Mouse (Mus musculus): Measurements from ENCODE around the gene Psmg4. TPM values are rescaled to one million over a fixed set of nuclear protein-coding genes. Genes with fewer than 3 reads are reported as not detected.

Gene Psmg4
- polyA plus RNA-seq, 1 experiment = 29.2 TPM

- no peaks in the 10 kb centered on the region for H3K4me1 ChIP-seq (ENCODE audit: control insufficient read depth, insufficient read depth, low read length)
- H3K4me3 ChIP-seq (ENCODE audit: low read depth, low read length) = no peak overlapping the region
- H3K27me3 ChIP-seq (ENCODE audit: control insufficient read depth, insufficient read depth, low read length, poor library complexity, severe bottlenecking) = no peaks in the 10 kb centered on the region
- no peak for TF ChIP-seq POLR2A (IDR thresholded peaks at IDR 0.05; ENCODE audit: insufficient read depth, low read length)
- no peak for TF ChIP-seq CTCF (IDR thresholded peaks at IDR 0.05; ENCODE audit: low read depth, low read length)
- TF ChIP-seq EP300 (IDR thresholded peaks at IDR 0.05; ENCODE audit: insufficient read depth, low read depth, low read length) = no peak
- no peaks in the 10 kb centered on the region for H3K9me3 ChIP-seq (replicated peaks; ENCODE audit: control insufficient read depth, insufficient read depth, low read length, poor library complexity, severe bottlenecking)
- peaks cover 26% of the 10 kb centered on the region for H3K36me3 ChIP-seq (ENCODE audit: control insufficient read depth, insufficient read depth, low read length, poor library complexity, severe bottlenecking)
- no peak overlapping the region for H3K9ac ChIP-seq (ENCODE audit: low read depth, poor library complexity, severe bottlenecking)
- no peak overlapping the region for H3K27ac ChIP-seq (ENCODE audit: insufficient read depth, low read length)
Observed at GRCm38 (mm10) chr13:34120536-34120935, 42.2 kb upstream of the Psmg4 start.

- no peaks in the 10 kb centered on the region for H3K27me3 ChIP-seq (ENCODE audit: control insufficient read depth, insufficient read depth, low read length, poor library complexity, severe bottlenecking)
- TF ChIP-seq CTCF (IDR thresholded peaks at IDR 0.05; ENCODE audit: low read depth, low read length) (no peak), EP300 (IDR thresholded peaks at IDR 0.05; ENCODE audit: insufficient read depth, low read depth, low read length) (no peak), POLR2A (IDR thresholded peaks at IDR 0.05; ENCODE audit: insufficient read depth, low read length) (no peak)
- peaks cover 2% of the 10 kb centered on the region for H3K4me1 ChIP-seq (ENCODE audit: control insufficient read depth, insufficient read depth, low read length)
- no peak overlapping the region for H3K27ac ChIP-seq (ENCODE audit: insufficient read depth, low read length)
- peaks cover 39% of the 10 kb centered on the region for H3K36me3 ChIP-seq (ENCODE audit: control insufficient read depth, insufficient read depth, low read length, poor library complexity, severe bottlenecking)
- no peak overlapping the region for H3K4me3 ChIP-seq (ENCODE audit: low read depth, low read length)
- H3K9ac ChIP-seq (ENCODE audit: low read depth, poor library complexity, severe bottlenecking) = no peak overlapping the region
- no peaks in the 10 kb centered on the region for H3K9me3 ChIP-seq (replicated peaks; ENCODE audit: control insufficient read depth, insufficient read depth, low read length, poor library complexity, severe bottlenecking)
Observed at GRCm38 (mm10) chr13:34125711-34126110, 37.1 kb upstream of the Psmg4 start.

DNA sequence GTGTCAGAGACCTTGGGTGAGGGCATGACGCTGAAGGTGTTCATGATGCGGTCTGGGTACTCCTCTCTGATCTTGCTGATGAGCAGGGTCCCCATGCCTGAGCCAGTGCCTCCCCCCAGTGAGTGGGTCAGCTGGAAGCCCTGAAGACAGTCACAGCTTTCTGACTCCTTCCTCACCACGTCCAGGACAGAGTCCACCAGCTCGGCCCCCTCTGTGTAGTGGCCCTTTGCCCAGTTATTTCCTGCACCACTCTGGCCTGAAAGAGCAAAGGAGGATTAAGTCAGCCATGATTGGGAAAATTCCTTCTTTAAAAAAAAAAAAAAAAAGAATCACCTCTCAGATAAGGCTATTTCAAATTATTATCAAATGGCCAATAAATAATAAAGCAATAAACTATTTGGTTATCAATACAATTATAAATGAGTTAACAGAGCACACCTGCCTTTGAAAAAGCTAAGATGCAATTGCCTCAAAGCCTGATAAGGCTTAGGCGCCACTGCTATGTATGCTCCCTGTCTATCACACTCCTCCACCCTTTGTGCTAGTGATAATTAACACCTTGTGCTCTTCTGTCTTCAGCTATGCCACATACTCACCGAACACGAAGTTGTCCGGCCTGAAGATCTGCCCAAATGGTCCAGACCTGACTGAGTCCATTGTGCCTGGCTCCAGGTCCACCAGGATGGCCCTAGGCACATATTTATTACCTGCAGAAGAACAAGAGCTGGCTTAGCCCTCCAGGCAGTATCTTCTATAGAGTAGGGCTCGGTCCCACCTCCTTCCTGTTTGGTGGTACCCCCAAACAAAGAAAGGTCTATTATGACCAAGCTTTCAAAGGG lies 34.3 kb upstream of the Psmg4 start:
- 0 out of 2 replicates have a peak overlapping the region, but pooled peaks have one; percentile 25 for H3K27ac ChIP-seq (ENCODE audit: insufficient read depth, low read length)
- H3K9me3 ChIP-seq (replicated peaks; ENCODE audit: control insufficient read depth, insufficient read depth, low read length, poor library complexity, severe bottlenecking) = no peaks in the 10 kb centered on the region
- H3K9ac ChIP-seq (ENCODE audit: low read depth, poor library complexity, severe bottlenecking) = 0 out of 2 replicates have a peak overlapping the region, but pooled peaks have one; percentile 24
- TF ChIP-seq CTCF (IDR thresholded peaks at IDR 0.05; ENCODE audit: low read depth, low read length) = no peak
- no peak for TF ChIP-seq POLR2A (IDR thresholded peaks at IDR 0.05; ENCODE audit: insufficient read depth, low read length)
- no peak for TF ChIP-seq EP300 (IDR thresholded peaks at IDR 0.05; ENCODE audit: insufficient read depth, low read depth, low read length)
- H3K27me3 ChIP-seq (ENCODE audit: control insufficient read depth, insufficient read depth, low read length, poor library complexity, severe bottlenecking) = no peaks in the 10 kb centered on the region
- H3K36me3 ChIP-seq (ENCODE audit: control insufficient read depth, insufficient read depth, low read length, poor library complexity, severe bottlenecking) = peaks cover 32% of the 10 kb centered on the region
- peaks cover 2% of the 10 kb centered on the region for H3K4me1 ChIP-seq (ENCODE audit: control insufficient read depth, insufficient read depth, low read length)
- H3K4me3 ChIP-seq (ENCODE audit: low read depth, low read length) = no peak overlapping the region

DNA sequence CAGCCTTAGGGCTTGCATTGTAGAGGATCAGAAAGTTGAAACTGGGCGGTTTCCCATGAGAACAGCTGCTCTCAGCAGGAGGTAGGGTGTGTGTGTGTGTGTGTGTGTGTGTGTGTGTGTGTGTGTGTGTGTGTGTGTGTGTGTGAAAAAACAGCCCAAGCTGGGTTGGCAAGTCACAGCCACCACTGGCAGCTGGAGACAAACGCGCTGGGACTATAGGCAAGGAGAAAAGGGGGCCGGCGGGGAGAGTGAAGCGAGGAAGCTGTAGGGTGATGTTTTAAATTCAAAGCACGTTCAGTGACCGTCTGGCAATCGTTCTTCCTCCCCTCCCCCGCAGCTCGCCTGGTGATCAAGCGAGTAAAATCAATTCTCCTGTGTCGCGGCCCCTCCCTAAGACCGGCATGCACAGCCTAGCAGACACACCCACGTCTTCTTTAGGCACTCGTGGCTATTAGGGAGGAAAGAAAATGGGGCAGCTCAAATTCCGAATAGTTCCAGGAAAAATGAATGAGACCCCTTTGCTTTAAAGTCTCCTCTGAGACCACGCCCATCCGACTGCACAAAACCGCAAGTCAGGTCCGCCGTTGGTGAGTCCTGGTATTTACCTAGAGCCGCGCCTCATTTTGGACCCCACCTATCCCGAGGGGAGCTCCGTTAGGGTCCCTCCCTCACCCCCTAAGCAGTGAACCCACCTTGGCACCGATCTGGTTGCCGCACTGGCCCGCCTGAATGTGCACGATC lies 33.1 kb upstream of the Psmg4 start:
- peaks cover 2% of the 10 kb centered on the region for H3K4me1 ChIP-seq (ENCODE audit: control insufficient read depth, insufficient read depth, low read length)

DNA sequence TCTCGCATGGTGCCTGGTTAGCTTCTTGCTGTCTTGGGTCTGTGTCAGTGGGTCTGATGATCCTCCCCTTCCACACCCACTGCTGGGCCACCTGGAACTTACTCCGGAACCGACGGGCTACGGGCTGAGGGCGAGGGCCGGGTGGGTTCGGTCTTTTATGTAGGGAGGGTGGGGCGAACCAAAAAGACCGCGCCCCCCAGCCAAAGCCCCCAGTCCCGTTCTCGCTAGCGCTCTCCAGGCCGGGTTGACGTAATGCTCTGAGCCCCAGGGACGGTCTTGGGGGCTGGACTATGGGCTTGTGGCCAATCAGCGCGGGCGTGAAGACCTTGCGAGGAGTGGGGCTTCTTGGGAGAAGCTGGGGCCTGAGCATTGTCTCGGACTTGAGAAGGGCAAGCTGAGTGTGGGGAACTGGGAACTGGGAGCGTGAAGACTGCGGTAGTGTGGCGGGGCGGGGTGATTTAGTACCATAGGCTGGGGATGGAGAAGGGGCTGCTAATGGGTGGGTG lies 32.5 kb upstream of the Psmg4 start, which contains the start of gene Tubb2b:
Gene Tubb2b (minus strand): TSS at position 241 of the 506 bp plus-strand sequence.
- H3K4me1 ChIP-seq (ENCODE audit: control insufficient read depth, insufficient read depth, low read length) = peaks cover 2% of the 10 kb centered on the region

More for the DNA sequence above, 33.1 kb upstream of the Psmg4 start:
- TF ChIP-seq POLR2A (IDR thresholded peaks at IDR 0.05; ENCODE audit: insufficient read depth, low read length) = peak; percentile 15
- no peak for TF ChIP-seq CTCF (IDR thresholded peaks at IDR 0.05; ENCODE audit: low read depth, low read length)
- TF ChIP-seq EP300 (IDR thresholded peaks at IDR 0.05; ENCODE audit: insufficient read depth, low read depth, low read length) = peak; percentile 55
- Histone ChIP-seq H3K4me3 (ENCODE audit: low read depth, low read length) (peak overlapping the region; percentile 77), H3K27me3 (ENCODE audit: control insufficient read depth, insufficient read depth, low read length, poor library complexity, severe bottlenecking) (no peaks in the 10 kb centered on the region), H3K9me3 (replicated peaks; ENCODE audit: control insufficient read depth, insufficient read depth, low read length, poor library complexity, severe bottlenecking) (no peaks in the 10 kb centered on the region), H3K27ac (ENCODE audit: insufficient read depth, low read length) (peak overlapping the region; percentile 79), H3K36me3 (ENCODE audit: control insufficient read depth, insufficient read depth, low read length, poor library complexity, severe bottlenecking) (peaks cover 22% of the 10 kb centered on the region), H3K9ac (ENCODE audit: low read depth, poor library complexity, severe bottlenecking) (peak overlapping the region; percentile 24)

More for the DNA sequence above, 32.5 kb upstream of the Psmg4 start, which contains the start of gene Tubb2b:
- H3K9me3 ChIP-seq (replicated peaks; ENCODE audit: control insufficient read depth, insufficient read depth, low read length, poor library complexity, severe bottlenecking) = no peaks in the 10 kb centered on the region
- peak within 1 kb of the TSS; percentile 59 for H3K9ac ChIP-seq (ENCODE audit: low read depth, poor library complexity, severe bottlenecking)
- peak within 1 kb of the TSS; percentile 77 for H3K4me3 ChIP-seq (ENCODE audit: low read depth, low read length)
- H3K36me3 ChIP-seq (ENCODE audit: control insufficient read depth, insufficient read depth, low read length, poor library complexity, severe bottlenecking) = peaks cover 15% of the 10 kb centered on the region
- TF ChIP-seq EP300 (IDR thresholded peaks at IDR 0.05; ENCODE audit: insufficient read depth, low read depth, low read length) = 0 out of 2 replicates have a peak, but pooled peaks have one; percentile 34
- no peak for TF ChIP-seq CTCF (IDR thresholded peaks at IDR 0.05; ENCODE audit: low read depth, low read length)
- peak; percentile 15 for TF ChIP-seq POLR2A (IDR thresholded peaks at IDR 0.05; ENCODE audit: insufficient read depth, low read length)
- H3K27ac ChIP-seq (ENCODE audit: insufficient read depth, low read length) = peak within 1 kb of the TSS; percentile 79
- H3K27me3 ChIP-seq (ENCODE audit: control insufficient read depth, insufficient read depth, low read length, poor library complexity, severe bottlenecking) = no peaks in the 10 kb centered on the region

Measured in ES-Bruce4 (cell line).